Mouse (Mus musculus): ENCODE results near the gene Unc5a. TPM values are rescaled to one million over a fixed set of nuclear protein-coding genes. Genes with fewer than 3 reads are reported as not detected.

The Unc5a gene
- total RNA-seq, 4 experiments from 2014 or later = 8.6 to 10.9 (median 10.2) TPM

Other genes starting within 250 kb of the Unc5a start
- not detected for gene Cdhr2, start 247.9 kb upstream of the Unc5a start, total RNA-seq (2022)
- gene Gprin1, start 199.5 kb upstream of the Unc5a start, total RNA-seq (2022) = under 1 TPM in 2 of 4 experiments, not detected in 2; 0.05 to 0.07 TPM
- gene Sncb, start 182.8 kb upstream of the Unc5a start, total RNA-seq (2022) = under 1 TPM in 1 of 4 experiments, not detected in 3; 0.24 TPM
- gene Eif4e1b, start 165.4 kb upstream of the Unc5a start, total RNA-seq (2022) = not detected
- gene Tspan17, start 160.0 kb upstream of the Unc5a start, total RNA-seq (2022) = 10 to 100 TPM; 15.5 to 26.0 (median 20.5) TPM
- gene Hk3, start 72.0 kb downstream of the Unc5a start, total RNA-seq (2022) = under 1 TPM; 0.25 to 0.46 (median 0.31) TPM
- gene Uimc1, start 150.9 kb downstream of the Unc5a start, total RNA-seq (2022) = 10 to 100 TPM; 10.0 to 14.3 (median 12.3) TPM
- gene Zfp346, start 155.9 kb downstream of the Unc5a start, total RNA-seq (2022) = 10 to 100 TPM; 13.0 to 15.8 (median 14.1) TPM
- gene Gm17617, start 184.1 kb downstream of the Unc5a start, total RNA-seq (2022) = not detected
- gene Fgfr4, start 203.2 kb downstream of the Unc5a start, total RNA-seq (2022) = 1 to 10 TPM in 3 of 4 experiments, under 1 TPM in 1; 0.62 to 1.4 (median 1.4) TPM

Measured in gastrocnemius, adult 8-10 months (tissue).